ENCODE assay signal across 12 mouse cellular contexts in genomic region chr2:168882997-168883396, GRCm38 (mm10).
"Had no signal": no experiment of that assay in that cellular context is flagged by ENCODE, and none has a peak within 500 bp of the region (broad histone marks: within the 10 kb centered on the region; RNA-seq: fewer than 3 reads in every experiment).

No protein-coding gene starts in this region.

- H3K36me3 ChIP-seq: limb, embryonic 13.5 days; midbrain, embryonic 12.5 days; neural tube, embryonic 15.5 days had no signal

- H3K27me3 ChIP-seq: limb, embryonic 13.5 days; midbrain, embryonic 12.5 days; neural tube, embryonic 15.5 days had no signal

- H3K4me1 ChIP-seq: limb, embryonic 13.5 days; midbrain, embryonic 12.5 days; neural tube, embryonic 15.5 days had no signal

- H3K4me2 ChIP-seq: limb, embryonic 13.5 days; midbrain, embryonic 12.5 days; neural tube, embryonic 15.5 days had no signal

- H3K27ac ChIP-seq: limb, embryonic 13.5 days; liver, embryonic 14.5 days; midbrain, embryonic 12.5 days; neural tube, embryonic 15.5 days had no signal

- H3K9me3 ChIP-seq: limb, embryonic 13.5 days; midbrain, embryonic 12.5 days; neural tube, embryonic 15.5 days had no signal

- H3K9ac ChIP-seq: limb, embryonic 13.5 days; liver, embryonic 14.5 days; midbrain, embryonic 12.5 days; neural tube, embryonic 15.5 days had no signal

- DNase-seq: kidney, adult 11 months; kidney, adult 9 months; kidney, postnatal 14 days; left cerebral cortex, postnatal 4 days; lung, adult 18-20 months; lung, postnatal 4 days; thymus, postnatal 4 days had no signal

- H3K4me3 ChIP-seq: limb, embryonic 13.5 days; midbrain, embryonic 12.5 days; myocyte; neural tube, embryonic 15.5 days had no signal
